Mouse (Mus musculus): Measurements from ENCODE around the gene Myl4. TPM values are rescaled to one million over a fixed set of nuclear protein-coding genes. Genes with fewer than 3 reads are reported as not detected.
"Not testable (repeated sequence)": the region's sequence is repeated elsewhere in the genome, so short reads cannot be mapped to it uniquely, and the experiment has no call there.

The Myl4 gene
- 2.7 and 3.6 TPM in 2 replicates for polyA plus RNA-seq (2015; fragmentation: Nextera tagmentation; extraction: Ambion mirVana)

- Histone ChIP-seq H3K4me2 (ENCODE audit: low read length) (peak within 1 kb of the TSS; percentile 70), H3K4me1 (ENCODE audit: control insufficient read depth, insufficient read depth, low read length) (peaks cover 14% of the 10 kb centered on the region), H3K27me3 (ENCODE audit: control insufficient read depth, insufficient read depth, low read depth, low read length) (peaks cover 3% of the 10 kb centered on the region; the same call in 1 of the 2 replicates), H3K9ac (ENCODE audit: low read depth, low read length) (peak within 1 kb of the TSS; percentile 100), H3K27ac (ENCODE audit: low read length) (peak within 1 kb of the TSS; percentile 90), H3K36me3 (ENCODE audit: control insufficient read depth, insufficient read depth, low read length) (no peaks in the 10 kb centered on the region), H3K4me3 (ENCODE audit: low read depth, low read length) (peak within 1 kb of the TSS; percentile 97), H3K9me3 (replicated peaks; ENCODE audit: control insufficient read depth, low read length, poor library complexity, severe bottlenecking) (no peaks in the 10 kb centered on the region)
- 0% methylated on average over 35 of the region's 35 CpGs for whole genome bisulfite sequencing
- peak; percentile 95 for ATAC-seq
Measured at GRCm38 (mm10) chr11:104550406-104550974, at the start of gene Myl4, which contains the start of gene Cdc27. Myl4 (plus strand) TSS chr11:104550663. Cdc27 (minus strand) TSS chr11:104550620.

DNA sequence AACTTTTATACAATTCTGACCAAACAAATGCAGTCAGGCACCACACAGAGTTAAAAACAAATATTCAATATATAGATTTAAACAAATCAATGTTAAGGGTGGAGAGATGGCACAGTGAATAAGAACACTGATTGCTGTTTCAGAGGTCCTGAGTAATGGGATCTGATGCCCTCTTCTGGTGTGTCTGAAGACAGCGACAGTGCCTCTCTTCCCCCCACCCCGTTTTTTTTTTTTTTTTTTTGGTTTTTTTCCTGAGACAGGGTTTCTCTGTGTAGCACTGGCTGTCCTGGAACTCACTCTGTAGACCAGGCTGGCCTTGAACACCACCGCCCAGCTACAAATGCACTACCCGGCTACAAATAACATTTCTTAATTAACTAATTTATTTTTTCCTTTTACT is 42.0 kb upstream of the Myl4 start:
- ATAC-seq = no peak
- Histone ChIP-seq H3K27me3 (ENCODE audit: control insufficient read depth, insufficient read depth, low read depth, low read length) (no peaks in the 10 kb centered on the region), H3K4me2 (ENCODE audit: low read length) (no peak overlapping the region), H3K27ac (ENCODE audit: low read length) (no peak overlapping the region), H3K4me1 (ENCODE audit: control insufficient read depth, insufficient read depth, low read length) (no peaks in the 10 kb centered on the region), H3K9ac (ENCODE audit: low read depth, low read length) (no peak overlapping the region), H3K36me3 (ENCODE audit: control insufficient read depth, insufficient read depth, low read length) (peaks cover 49% of the 10 kb centered on the region), H3K4me3 (ENCODE audit: low read depth, low read length) (no peak overlapping the region), H3K9me3 (replicated peaks; ENCODE audit: control insufficient read depth, low read length, poor library complexity, severe bottlenecking) (no peaks in the 10 kb centered on the region)
- 87% methylated on average over 4 of the region's 4 CpGs for WGBS

- WGBS = 91% methylated on average over 2 of the region's 2 CpGs
- no peaks in the 10 kb centered on the region for H3K4me1 ChIP-seq (ENCODE audit: control insufficient read depth, insufficient read depth, low read length)
- no peak overlapping the region for H3K27ac ChIP-seq (ENCODE audit: low read length)
- H3K36me3 ChIP-seq (ENCODE audit: control insufficient read depth, insufficient read depth, low read length) = peaks cover 41% of the 10 kb centered on the region
- H3K27me3 ChIP-seq (ENCODE audit: control insufficient read depth, insufficient read depth, low read depth, low read length) = no peaks in the 10 kb centered on the region
- no peak overlapping the region for H3K4me3 ChIP-seq (ENCODE audit: low read depth, low read length)
- H3K9ac ChIP-seq (ENCODE audit: low read depth, low read length) = no peak overlapping the region
- no peak for ATAC-seq
- H3K9me3 ChIP-seq (replicated peaks; ENCODE audit: control insufficient read depth, low read length, poor library complexity, severe bottlenecking) = no peaks in the 10 kb centered on the region
- no peak overlapping the region for H3K4me2 ChIP-seq (ENCODE audit: low read length)
Measured at GRCm38 (mm10) chr11:104510606-104511005, 39.9 kb upstream of the Myl4 start.

DNA sequence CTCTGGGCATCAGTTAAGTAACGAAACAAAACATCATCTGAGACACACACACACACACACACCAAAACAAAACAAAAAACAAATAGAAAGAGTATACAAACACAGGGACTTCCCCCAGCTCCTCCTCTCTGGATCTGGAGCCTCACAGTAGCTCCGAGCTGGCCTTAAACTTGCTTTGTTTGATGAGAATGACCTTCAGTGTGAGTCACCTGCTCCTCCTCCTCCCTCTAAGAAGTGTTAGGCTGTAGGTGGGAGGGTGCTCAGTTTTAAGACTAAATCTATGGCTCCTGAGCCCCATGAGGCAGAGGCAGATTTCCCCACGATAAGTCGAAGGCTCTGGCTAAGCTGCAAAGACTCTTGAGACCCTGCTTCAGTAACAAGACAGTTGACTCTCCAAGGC is 38.0 kb upstream of the Myl4 start:
- no peak overlapping the region for H3K9ac ChIP-seq (ENCODE audit: low read depth, low read length)
- ATAC-seq = no peak
- H3K9me3 ChIP-seq (replicated peaks; ENCODE audit: control insufficient read depth, low read length, poor library complexity, severe bottlenecking) = no peaks in the 10 kb centered on the region
- H3K27me3 ChIP-seq (ENCODE audit: control insufficient read depth, insufficient read depth, low read depth, low read length) = no peaks in the 10 kb centered on the region
- no peaks in the 10 kb centered on the region for H3K4me1 ChIP-seq (ENCODE audit: control insufficient read depth, insufficient read depth, low read length)
- H3K4me2 ChIP-seq (ENCODE audit: low read length) = no peak overlapping the region
- no peak overlapping the region for H3K27ac ChIP-seq (ENCODE audit: low read length)
- H3K4me3 ChIP-seq (ENCODE audit: low read depth, low read length) = no peak overlapping the region
- WGBS = 83% methylated on average over 4 of the region's 4 CpGs
- H3K36me3 ChIP-seq (ENCODE audit: control insufficient read depth, insufficient read depth, low read length) = peaks cover 44% of the 10 kb centered on the region

DNA sequence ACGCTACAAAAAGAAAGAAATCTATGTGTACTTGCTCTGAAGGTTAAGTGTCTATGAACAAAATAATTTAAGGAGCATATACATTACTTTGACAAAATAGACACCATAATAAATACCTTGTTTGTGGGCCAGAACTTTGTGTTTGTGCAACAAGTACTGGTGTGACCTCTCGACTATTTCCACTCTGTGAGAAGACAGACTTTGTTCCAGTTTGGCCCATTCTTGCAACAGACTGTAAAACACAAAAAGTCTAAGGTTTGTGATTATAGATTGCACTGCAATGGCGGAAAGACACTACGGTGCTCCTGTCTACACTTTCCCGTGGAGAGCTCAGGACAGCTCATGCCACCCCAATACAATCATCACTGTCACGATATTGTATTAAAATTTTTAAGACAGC is 24.5 kb upstream of the Myl4 start:
- WGBS = 94% methylated on average over 6 of the region's 6 CpGs
- Histone ChIP-seq H3K4me1 (ENCODE audit: control insufficient read depth, insufficient read depth, low read length) (no peaks in the 10 kb centered on the region), H3K36me3 (ENCODE audit: control insufficient read depth, insufficient read depth, low read length) (peaks cover 23% of the 10 kb centered on the region), H3K27me3 (ENCODE audit: control insufficient read depth, insufficient read depth, low read depth, low read length) (no peaks in the 10 kb centered on the region), H3K27ac (ENCODE audit: low read length) (no peak overlapping the region), H3K4me2 (ENCODE audit: low read length) (no peak overlapping the region), H3K9ac (ENCODE audit: low read depth, low read length) (no peak overlapping the region), H3K9me3 (replicated peaks; ENCODE audit: control insufficient read depth, low read length, poor library complexity, severe bottlenecking) (no peaks in the 10 kb centered on the region), H3K4me3 (ENCODE audit: low read depth, low read length) (no peak overlapping the region)
- ATAC-seq = no peak

GRCm38 (mm10) chr11:104536843-104537242 is 13.6 kb upstream of the Myl4 start:
- H3K27ac ChIP-seq (ENCODE audit: low read length) = no peak overlapping the region
- WGBS = 98% methylated on average over 2 of the region's 2 CpGs
- H3K9me3 ChIP-seq (replicated peaks; ENCODE audit: control insufficient read depth, low read length, poor library complexity, severe bottlenecking) = no peaks in the 10 kb centered on the region
- no peak for ATAC-seq
- peaks cover 12% of the 10 kb centered on the region for H3K36me3 ChIP-seq (ENCODE audit: control insufficient read depth, insufficient read depth, low read length)
- no peaks in the 10 kb centered on the region for H3K4me1 ChIP-seq (ENCODE audit: control insufficient read depth, insufficient read depth, low read length)
- H3K27me3 ChIP-seq (ENCODE audit: control insufficient read depth, insufficient read depth, low read depth, low read length) = no peaks in the 10 kb centered on the region
- H3K4me3 ChIP-seq (ENCODE audit: low read depth, low read length) = no peak overlapping the region
- H3K9ac ChIP-seq (ENCODE audit: low read depth, low read length) = no peak overlapping the region
- H3K4me2 ChIP-seq (ENCODE audit: low read length) = no peak overlapping the region

DNA sequence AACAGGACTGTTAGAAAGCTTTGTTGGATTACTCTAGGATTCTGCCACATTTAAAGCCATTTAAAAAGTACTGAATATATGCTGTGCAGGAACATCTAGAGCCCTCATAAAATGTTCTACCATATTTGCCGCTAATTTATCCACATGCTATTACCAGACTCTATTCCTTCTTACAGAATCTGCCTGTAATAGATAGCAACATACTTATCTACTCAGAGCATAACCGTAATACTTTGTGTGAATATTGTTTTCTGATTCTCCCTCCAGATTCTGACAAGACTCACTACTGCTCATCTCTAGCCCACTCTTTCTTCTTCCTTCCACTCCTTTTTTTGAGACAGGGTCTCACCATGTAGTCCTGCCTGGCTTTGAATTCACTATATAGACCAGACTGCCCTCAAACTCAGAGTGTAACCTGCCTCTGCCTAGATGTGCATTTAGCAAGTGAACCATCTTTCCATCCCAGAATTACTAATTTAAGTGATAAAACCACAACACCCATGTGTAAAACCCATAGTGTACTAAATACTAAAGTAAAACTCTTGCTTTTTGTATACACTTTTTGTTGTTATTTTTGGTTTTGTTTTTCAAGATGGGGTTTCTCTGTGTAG is 12.4 kb upstream of the Myl4 start:
- Histone ChIP-seq H3K4me2 (ENCODE audit: low read length) (no peak overlapping the region), H3K4me1 (ENCODE audit: control insufficient read depth, insufficient read depth, low read length) (no peaks in the 10 kb centered on the region), H3K27ac (ENCODE audit: low read length) (no peak overlapping the region), H3K4me3 (ENCODE audit: low read depth, low read length) (no peak overlapping the region), H3K9ac (ENCODE audit: low read depth, low read length) (no peak overlapping the region), H3K9me3 (replicated peaks; ENCODE audit: control insufficient read depth, low read length, poor library complexity, severe bottlenecking) (no peaks in the 10 kb centered on the region), H3K27me3 (ENCODE audit: control insufficient read depth, insufficient read depth, low read depth, low read length) (no peaks in the 10 kb centered on the region), H3K36me3 (ENCODE audit: control insufficient read depth, insufficient read depth, low read length) (peaks cover 9% of the 10 kb centered on the region)
- ATAC-seq = no peak
- 94% methylated on average over 2 of the region's 2 CpGs for WGBS

DNA sequence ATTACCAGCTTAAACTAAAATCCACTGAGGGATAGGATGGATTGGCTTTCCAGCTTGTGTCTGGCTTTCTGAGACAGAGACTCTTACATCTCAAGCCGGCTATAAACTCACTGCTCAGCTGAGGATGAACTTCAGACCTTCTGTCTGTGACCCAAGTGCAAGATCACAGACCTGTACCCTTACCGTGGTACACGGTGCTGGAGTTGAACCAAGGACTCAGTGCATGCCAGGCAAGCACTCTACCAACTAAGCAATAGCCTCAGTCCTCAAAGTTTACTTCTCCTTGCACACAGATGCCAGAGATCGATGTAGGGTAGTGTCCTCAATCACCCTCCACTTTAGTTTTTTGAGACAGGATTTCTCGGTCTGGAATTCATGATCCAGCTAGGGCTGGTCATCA is 10.7 kb upstream of the Myl4 start:
- Histone ChIP-seq H3K27me3 (ENCODE audit: control insufficient read depth, insufficient read depth, low read depth, low read length) (no peaks in the 10 kb centered on the region), H3K9ac (ENCODE audit: low read depth, low read length) (no peak overlapping the region), H3K4me1 (ENCODE audit: control insufficient read depth, insufficient read depth, low read length) (no peaks in the 10 kb centered on the region), H3K9me3 (replicated peaks; ENCODE audit: control insufficient read depth, low read length, poor library complexity, severe bottlenecking) (no peaks in the 10 kb centered on the region), H3K4me3 (ENCODE audit: low read depth, low read length) (no peak overlapping the region), H3K4me2 (ENCODE audit: low read length) (no peak overlapping the region), H3K27ac (ENCODE audit: low read length) (no peak overlapping the region), H3K36me3 (ENCODE audit: control insufficient read depth, insufficient read depth, low read length) (no peaks in the 10 kb centered on the region)
- 100% methylated on average over 5 of the region's 5 CpGs for WGBS
- no peak for ATAC-seq

DNA sequence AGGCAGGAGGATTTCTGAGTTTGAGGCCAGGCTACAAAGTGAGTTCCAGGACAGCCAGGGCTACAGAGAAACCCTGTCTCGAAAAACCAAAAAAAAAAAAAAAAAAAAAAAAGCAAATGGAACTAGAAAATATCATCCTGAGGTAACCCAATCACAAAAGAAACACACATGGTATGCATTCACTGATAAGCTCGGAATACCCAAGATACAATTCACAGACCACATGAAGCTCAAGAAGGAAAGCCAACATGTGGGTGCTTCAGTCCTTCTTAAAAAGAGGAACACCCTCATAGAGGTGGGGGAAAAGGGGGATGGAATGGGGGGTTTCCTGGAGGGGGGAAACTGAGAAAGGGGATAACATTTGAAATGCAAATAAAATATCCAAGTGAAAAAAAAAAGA is 7.1 kb upstream of the Myl4 start:
- not testable (repeated sequence) for H3K27me3 ChIP-seq (ENCODE audit: control insufficient read depth, insufficient read depth, low read depth, low read length); ATAC-seq; H3K9ac ChIP-seq (ENCODE audit: low read depth, low read length); H3K4me3 ChIP-seq (ENCODE audit: low read depth, low read length); H3K4me1 ChIP-seq (ENCODE audit: control insufficient read depth, insufficient read depth, low read length); H3K36me3 ChIP-seq (ENCODE audit: control insufficient read depth, insufficient read depth, low read length); H3K4me2 ChIP-seq (ENCODE audit: low read length); H3K9me3 ChIP-seq (replicated peaks; ENCODE audit: control insufficient read depth, low read length, poor library complexity, severe bottlenecking); H3K27ac ChIP-seq (ENCODE audit: low read length)
- 93% methylated on average over 2 of the region's 2 CpGs for WGBS
